26 mouse cellular contexts compared by ENCODE assay signal in genomic region chr2:72412266-72412665, GRCm38 (mm10).
DNase-seq lines count a peak whose midpoint lies in the region; ATAC-seq lines count a peak whose summit lies in the region.
"Had no signal": no experiment of that assay in that cellular context is flagged by ENCODE, and none has a peak within 500 bp of the region (broad histone marks: within the 10 kb centered on the region; RNA-seq: fewer than 3 reads in every experiment).

No protein-coding gene starts in this region.

- no peaks in the 10 kb centered on the region for H3K27me3 ChIP-seq in liver, embryonic 12.5 days (replicated peaks)
- H3K27me3 ChIP-seq: embryonic facial prominence, embryonic 12.5 days; embryonic facial prominence, embryonic 15.5 days; hindbrain, embryonic 13.5 days had no signal

- no peak overlapping the region for H3K27ac ChIP-seq in liver, embryonic 12.5 days
- H3K27ac ChIP-seq: embryonic facial prominence, embryonic 12.5 days; embryonic facial prominence, embryonic 15.5 days; gastrocnemius, adult 2 months; hindbrain, embryonic 10.5 days; hindbrain, embryonic 13.5 days had no signal

- H3K4me1 ChIP-seq in liver, embryonic 12.5 days, result 0 out of 2 replicates have a peak, but pooled peaks cover 5% of the 10 kb centered on the region
- H3K4me1 ChIP-seq: embryonic facial prominence, embryonic 12.5 days had no signal

- H3K4me3 ChIP-seq in liver, embryonic 12.5 days, result no peak overlapping the region
- H3K4me3 ChIP-seq: embryonic facial prominence, embryonic 12.5 days; embryonic facial prominence, embryonic 15.5 days; gastrocnemius, adult 2 months; hindbrain, embryonic 10.5 days; hindbrain, embryonic 13.5 days had no signal

- H3K36me3 ChIP-seq in liver, embryonic 12.5 days, result peaks cover 9% of the 10 kb centered on the region
- H3K36me3 ChIP-seq: embryonic facial prominence, embryonic 12.5 days; embryonic facial prominence, embryonic 15.5 days; hindbrain, embryonic 10.5 days; hindbrain, embryonic 13.5 days had no signal

- WGBS in liver, embryonic 12.5 days (ENCODE audit: insufficient replicate concordance), result 64% methylated on average over 4 of the region's 4 CpGs

- ATAC-seq in liver, embryonic 12.5 days, result no peak
- ATAC-seq: forebrain, embryonic 14.5 days; forebrain, postnatal 0 days; hindbrain, embryonic 16.5 days had no signal

- peak; percentile 25 for DNase-seq in CD4-positive helper T cell, adult 2 months (ENCODE audit: low read depth, low spot score)
- DNase-seq in T-cell, adult 2 months (ENCODE audit: low spot score), result peak; percentile 56
- peak; percentile 89 for DNase-seq in thymus, postnatal 0 days (ENCODE audit: low spot score)
- DNase-seq in thymus, postnatal 25 days, result peak; percentile 77
- DNase-seq in retina, postnatal 1 day, result no peak
- DNase-seq in right cerebral cortex, postnatal 4 days, result no peak
- DNase-seq in ovary, postnatal 14 days (ENCODE audit: low spot score), result no peak
- DNase-seq: adrenal gland, postnatal 10 days; adrenal gland, postnatal 36 days; cerebellum, adult 11 months; cerebellum, adult 2 months; cerebellum, adult 9-11 months; cerebellum, postnatal 25 days; forebrain, postnatal 0 days; gastrocnemius, adult 2 months; gastrocnemius, postnatal 14 days; heart, postnatal 10 days; heart, postnatal 36 days had no signal

- no peak overlapping the region for H3K4me2 ChIP-seq in liver, embryonic 12.5 days
- H3K4me2 ChIP-seq: embryonic facial prominence, embryonic 12.5 days; embryonic facial prominence, embryonic 15.5 days; heart, embryonic 11.5 days; hindbrain, embryonic 13.5 days had no signal

- H3K9ac ChIP-seq in liver, embryonic 12.5 days, result no peak overlapping the region
- H3K9ac ChIP-seq: embryonic facial prominence, embryonic 12.5 days; embryonic facial prominence, embryonic 15.5 days; forebrain, postnatal 0 days; hindbrain, embryonic 13.5 days had no signal

- no peaks in the 10 kb centered on the region for H3K9me3 ChIP-seq in liver, embryonic 12.5 days (replicated peaks)
- H3K9me3 ChIP-seq: embryonic facial prominence, embryonic 12.5 days; embryonic facial prominence, embryonic 15.5 days; hindbrain, embryonic 10.5 days; hindbrain, embryonic 13.5 days had no signal

Comparison
In these comparisons a context has a peak if more than half of its experiments do, and no peak if none do; other contexts are left out.
1. DNase-seq: peak in CD4-positive helper T cell, adult 2 months (single experiment), T-cell, adult 2 months (single experiment), thymus, postnatal 0 days (single experiment) and thymus, postnatal 25 days (single experiment); none in retina, postnatal 1 day (single experiment), right cerebral cortex, postnatal 4 days (single experiment) and ovary, postnatal 14 days (single experiment).